Mouse (Mus musculus) midbrain, embryonic 15.5 days (tissue): Measurements from ENCODE around the gene Adrb1. TPM values are rescaled to one million over a fixed set of nuclear protein-coding genes. Genes with fewer than 3 reads are reported as not detected.

Source experiments
- ATAC-seq: fragments of 200-750 bp; cut with Nextera tagmentation; replicated peaks from 2 replicates; pipeline ENCODE4 v1.8.0; 2017; ENCODE audit warnings: moderate TSS enrichment
- H3K27ac ChIP-seq: fragments of 300-500 bp; sonication (generic); 2 replicates; pipeline ENCODE4 v1.5.1; 2015; ENCODE audit warnings: mild to moderate bottlenecking, inconsistent platforms
- H3K27me3 ChIP-seq: fragments of 300-500 bp; sonication (generic); replicated peaks from 2 replicates; pipeline ENCODE4 v1.6.1; 2015; ENCODE audit warnings: inconsistent platforms
- H3K36me3 ChIP-seq: fragments of 300-500 bp; sonication (generic); replicated peaks from 2 replicates; pipeline ENCODE4 v1.6.1; 2015; ENCODE audit warnings: inconsistent platforms
- H3K4me1 ChIP-seq: fragments of 300-500 bp; sonication (generic); 2 replicates; pipeline ENCODE4 v1.6.1; 2015; ENCODE audit warnings: inconsistent platforms
- H3K4me2 ChIP-seq: fragments of 300-500 bp; sonication (generic); 2 replicates; pipeline ENCODE4 v1.6.1; 2015; ENCODE audit warnings: inconsistent platforms, mild to moderate bottlenecking, moderate library complexity
- H3K4me3 ChIP-seq: fragments of 300-500 bp; sonication (generic); 2 replicates; pipeline ENCODE4 v1.5.1; 2015; ENCODE audit warnings: mild to moderate bottlenecking, inconsistent platforms
- H3K9ac ChIP-seq: fragments of 300-500 bp; sonication (generic); 2 replicates; pipeline ENCODE4 v1.6.1; 2015; ENCODE audit warnings: mild to moderate bottlenecking, inconsistent platforms
- H3K9me3 ChIP-seq: fragments of 300-500 bp; sonication (generic); 2 replicates; pipeline ENCODE4 v1.6.1; 2016; ENCODE audit warnings: inconsistent platforms
- WGBS: fragments of 180-500 bp; shearing (Covaris S2); methylation state at CpG from one replicate; pipeline ENCODE4 v1.1.7; 2015; ENCODE audit warnings: mixed read lengths; 5-methylcytosine and 5-hydroxymethylcytosine counted together
- polyA plus RNA-seq: library from polyadenylated mRNA; unstranded; fragments of >200 nt; fragmentation: Nextera tagmentation; extraction: Ambion mirVana; gene quantifications from 2 replicates; pipeline ENCODE4 v1.2.1, GENCODE M21; 2015

The Adrb1 gene
- polyA plus RNA-seq, 1 experiment from 2014 or later, result 1.3 TPM

- WGBS, result 84% methylated on average over 10 of the region's 10 CpGs
These were observed 34.3 kb upstream of the Adrb1 start for GRCm38 (mm10) chr19:56687676-56688075.

GRCm38 (mm10) chr19:56688661-56689335 lies 33.2 kb upstream of the Adrb1 start:
- Histone ChIP-seq H3K27me3 (no peaks in the 10 kb centered on the region), H3K4me1 (no peaks in the 10 kb centered on the region; the same call in 1 of the 2 replicates), H3K9me3 (no peaks in the 10 kb centered on the region), H3K4me3 (no peak overlapping the region), H3K36me3 (no peaks in the 10 kb centered on the region), H3K9ac (no peak overlapping the region), H3K27ac (no peak overlapping the region), H3K4me2 (no peak overlapping the region)
- WGBS, result 87% methylated on average over 12 of the region's 12 CpGs
- no peak for ATAC-seq

More at GRCm38 (mm10) chr19:56687676-56688075, 34.3 kb upstream of the Adrb1 start:
- Histone ChIP-seq H3K4me3 (no peak overlapping the region), H3K4me1 (no peaks in the 10 kb centered on the region; the same call in 1 of the 2 replicates), H3K27me3 (no peaks in the 10 kb centered on the region), H3K9me3 (no peaks in the 10 kb centered on the region), H3K36me3 (no peaks in the 10 kb centered on the region), H3K4me2 (no peak overlapping the region), H3K27ac (no peak overlapping the region), H3K9ac (no peak overlapping the region)
- ATAC-seq, result no peak

- Histone ChIP-seq H3K27ac (no peak overlapping the region), H3K36me3 (no peaks in the 10 kb centered on the region), H3K4me3 (no peak overlapping the region), H3K4me2 (no peak overlapping the region), H3K4me1 (no peaks in the 10 kb centered on the region; the same call in 1 of the 2 replicates), H3K9ac (no peak overlapping the region), H3K27me3 (no peaks in the 10 kb centered on the region), H3K9me3 (no peaks in the 10 kb centered on the region)
- ATAC-seq, result no peak
- WGBS, result 82% methylated on average over 6 of the region's 6 CpGs
These were observed 32.5 kb upstream of the Adrb1 start for GRCm38 (mm10) chr19:56689493-56689892.

- no peak for ATAC-seq
- no peak overlapping the region for H3K9ac ChIP-seq
- no peaks in the 10 kb centered on the region for H3K36me3 ChIP-seq
- no peaks in the 10 kb centered on the region for H3K27me3 ChIP-seq
- H3K9me3 ChIP-seq, result no peaks in the 10 kb centered on the region
- no peak overlapping the region for H3K27ac ChIP-seq
- no peak overlapping the region for H3K4me2 ChIP-seq
- H3K4me1 ChIP-seq, result no peaks in the 10 kb centered on the region; the same call in 1 of the 2 replicates
- WGBS, result 89% methylated on average over 3 of the region's 3 CpGs
- H3K4me3 ChIP-seq, result no peak overlapping the region
These were observed 30.9 kb upstream of the Adrb1 start for GRCm38 (mm10) chr19:56691103-56691502.

GRCm38 (mm10) chr19:56692451-56692850 lies 29.5 kb upstream of the Adrb1 start:
- 24% methylated on average over 5 of the region's 5 CpGs for WGBS

GRCm38 (mm10) chr19:56697370-56698144 lies 24.4 kb upstream of the Adrb1 start:
- Histone ChIP-seq H3K27me3 (no peaks in the 10 kb centered on the region), H3K4me2 (no peak overlapping the region), H3K9me3 (no peaks in the 10 kb centered on the region), H3K4me3 (no peak overlapping the region), H3K36me3 (no peaks in the 10 kb centered on the region), H3K9ac (no peak overlapping the region), H3K4me1 (peaks cover 14% of the 10 kb centered on the region), H3K27ac (no peak overlapping the region)
- 93% methylated on average over 20 of the region's 20 CpGs for WGBS
- no peak for ATAC-seq

More at GRCm38 (mm10) chr19:56692451-56692850, 29.5 kb upstream of the Adrb1 start:
- Histone ChIP-seq H3K4me3 (no peak overlapping the region), H3K9ac (no peak overlapping the region), H3K27me3 (no peaks in the 10 kb centered on the region), H3K4me1 (no peaks in the 10 kb centered on the region), H3K9me3 (no peaks in the 10 kb centered on the region), H3K36me3 (no peaks in the 10 kb centered on the region), H3K4me2 (no peak overlapping the region), H3K27ac (no peak overlapping the region)
- no peak for ATAC-seq

GRCm38 (mm10) chr19:56700848-56701247 lies 21.2 kb upstream of the Adrb1 start:
- 86% methylated on average over 10 of the region's 10 CpGs for WGBS
- ATAC-seq, result no peak
- no peak overlapping the region for H3K9ac ChIP-seq
- H3K36me3 ChIP-seq, result no peaks in the 10 kb centered on the region
- H3K27ac ChIP-seq, result no peak overlapping the region
- H3K4me3 ChIP-seq, result no peak overlapping the region
- H3K4me1 ChIP-seq, result peaks cover 18% of the 10 kb centered on the region
- H3K9me3 ChIP-seq, result no peaks in the 10 kb centered on the region
- no peak overlapping the region for H3K4me2 ChIP-seq
- H3K27me3 ChIP-seq, result no peaks in the 10 kb centered on the region

- Histone ChIP-seq H3K27me3 (no peaks in the 10 kb centered on the region), H3K27ac (no peak overlapping the region), H3K4me1 (peaks cover 18% of the 10 kb centered on the region), H3K9ac (no peak overlapping the region), H3K9me3 (no peaks in the 10 kb centered on the region), H3K4me3 (no peak overlapping the region), H3K36me3 (no peaks in the 10 kb centered on the region), H3K4me2 (no peak overlapping the region)
- no peak; the same call in 1 of the 2 replicates for ATAC-seq
- WGBS, result 63% methylated on average over 8 of the region's 8 CpGs
These were observed 20.5 kb upstream of the Adrb1 start for GRCm38 (mm10) chr19:56701404-56702033.

GRCm38 (mm10) chr19:56702039-56702438 lies 20.0 kb upstream of the Adrb1 start:
- no peak overlapping the region for H3K4me2 ChIP-seq
- no peak overlapping the region for H3K4me3 ChIP-seq
- H3K36me3 ChIP-seq, result no peaks in the 10 kb centered on the region
- ATAC-seq, result no peak
- H3K4me1 ChIP-seq, result peaks cover 18% of the 10 kb centered on the region
- H3K27me3 ChIP-seq, result no peaks in the 10 kb centered on the region
- no peak overlapping the region for H3K27ac ChIP-seq
- 49% methylated on average over 6 of the region's 6 CpGs for WGBS
- no peak overlapping the region for H3K9ac ChIP-seq
- no peaks in the 10 kb centered on the region for H3K9me3 ChIP-seq

- Histone ChIP-seq H3K4me2 (no peak overlapping the region), H3K9ac (no peak overlapping the region), H3K36me3 (no peaks in the 10 kb centered on the region), H3K27me3 (no peaks in the 10 kb centered on the region), H3K27ac (no peak overlapping the region), H3K4me1 (peaks cover 18% of the 10 kb centered on the region), H3K4me3 (no peak overlapping the region), H3K9me3 (no peaks in the 10 kb centered on the region)
- 74% methylated on average over 12 of the region's 12 CpGs for WGBS
- no peak for ATAC-seq
These were observed 18.5 kb upstream of the Adrb1 start for GRCm38 (mm10) chr19:56703238-56704097.

GRCm38 (mm10) chr19:56705026-56705675 lies 16.8 kb upstream of the Adrb1 start:
- Histone ChIP-seq H3K4me3 (no peak overlapping the region), H3K27ac (no peak overlapping the region), H3K9ac (no peak overlapping the region), H3K4me2 (no peak overlapping the region), H3K9me3 (no peaks in the 10 kb centered on the region), H3K27me3 (no peaks in the 10 kb centered on the region), H3K4me1 (peaks cover 18% of the 10 kb centered on the region), H3K36me3 (no peaks in the 10 kb centered on the region)
- 33% methylated on average over 8 of the region's 8 CpGs for WGBS
- no peak for ATAC-seq
